In genomic region chr5:118655025-118655424, GRCm38 (mm10) we compare ENCODE assay signal across 8 mouse cellular contexts.
DNase-seq lines count a peak whose midpoint lies in the region; ATAC-seq and TF ChIP-seq lines count a peak whose summit lies in the region.
"Had no signal": no experiment of that assay in that cellular context is flagged by ENCODE, and none has a peak within 500 bp of the region (broad histone marks: within the 10 kb centered on the region; RNA-seq: fewer than 3 reads in every experiment).

No protein-coding gene starts in this region.

- peaks cover 10% of the 10 kb centered on the region; the same call in 1 of the 2 replicates for H3K4me1 ChIP-seq in kidney, adult 2 months (ENCODE audit: control insufficient read depth, insufficient read depth, low read length)
- peaks cover 37% of the 10 kb centered on the region for H3K4me1 ChIP-seq in kidney, embryonic 15.5 days

- H3K36me3 ChIP-seq in kidney, adult 2 months (ENCODE audit: control insufficient read depth, insufficient read depth, low read length) = no peaks in the 10 kb centered on the region
- H3K36me3 ChIP-seq in kidney, embryonic 15.5 days = no peaks in the 10 kb centered on the region
- H3K36me3 ChIP-seq: limb, embryonic 12.5 days had no signal

- peak; percentile 50 for DNase-seq in kidney, adult 2 months
- peak; percentile 31 for DNase-seq in MN1 (ENCODE audit: low spot score)
- DNase-seq in cerebellum, adult 8-10 months = peak; percentile 50
- DNase-seq in kidney, postnatal 14 days = peak; percentile 58
- DNase-seq in thymus, postnatal 14 days = peak; percentile 62

- H3K27ac ChIP-seq in kidney, adult 2 months (ENCODE audit: insufficient read depth, low read depth, low read length) = no peak overlapping the region
- no peak overlapping the region for H3K27ac ChIP-seq in kidney, embryonic 15.5 days

- no peaks in the 10 kb centered on the region for H3K27me3 ChIP-seq in kidney, adult 2 months (replicated peaks; ENCODE audit: control insufficient read depth, insufficient read depth, low read length)
- no peaks in the 10 kb centered on the region for H3K27me3 ChIP-seq in kidney, embryonic 15.5 days
- H3K27me3 ChIP-seq: limb, embryonic 12.5 days had no signal

- H3K4me2 ChIP-seq in kidney, embryonic 15.5 days = no peak overlapping the region
- H3K4me2 ChIP-seq: limb, embryonic 12.5 days had no signal

- H3K9ac ChIP-seq in kidney, embryonic 15.5 days = no peak overlapping the region
- H3K9ac ChIP-seq: limb, embryonic 12.5 days had no signal

- no peaks in the 10 kb centered on the region for H3K9me3 ChIP-seq in kidney, embryonic 15.5 days (replicated peaks)
- H3K9me3 ChIP-seq: limb, embryonic 12.5 days had no signal

- peak; percentile 59 for TF ChIP-seq CTCF in kidney, adult 2 months (conservative IDR thresholded peaks at IDR 0.05; ENCODE audit: insufficient read depth, insufficient read length, low read depth, low read length)

- no peak for ATAC-seq in kidney, embryonic 15.5 days (replicated peaks; ENCODE audit: low FRiP score)
- no peak for ATAC-seq in activated CD4-positive, CD25-positive, alpha-beta regulatory T cell, adult 4 months

- H3K4me3 ChIP-seq in kidney, adult 2 months (ENCODE audit: insufficient read depth, low read depth, low read length) = no peak overlapping the region
- H3K4me3 ChIP-seq in kidney, embryonic 15.5 days (replicated peaks) = no peak overlapping the region
- H3K4me3 ChIP-seq: limb, embryonic 12.5 days had no signal

- WGBS in kidney, adult 2 months = 42% methylated on average over 2 of the region's 2 CpGs
- WGBS in kidney, embryonic 15.5 days = 50% methylated on average over 2 of the region's 2 CpGs

- no peak for TF ChIP-seq POLR2A in kidney, adult 2 months (IDR thresholded peaks at IDR 0.05; ENCODE audit: low read depth, low read length)
